Mouse (Mus musculus) thymus, postnatal 4 days (tissue): ENCODE measurements around the gene Nol10.

ENCODE experiments used
- DNase-seq: peaks from one replicate; pipeline ENCODE4 v3.0.0; 2021

Nol10 gene

DNA sequence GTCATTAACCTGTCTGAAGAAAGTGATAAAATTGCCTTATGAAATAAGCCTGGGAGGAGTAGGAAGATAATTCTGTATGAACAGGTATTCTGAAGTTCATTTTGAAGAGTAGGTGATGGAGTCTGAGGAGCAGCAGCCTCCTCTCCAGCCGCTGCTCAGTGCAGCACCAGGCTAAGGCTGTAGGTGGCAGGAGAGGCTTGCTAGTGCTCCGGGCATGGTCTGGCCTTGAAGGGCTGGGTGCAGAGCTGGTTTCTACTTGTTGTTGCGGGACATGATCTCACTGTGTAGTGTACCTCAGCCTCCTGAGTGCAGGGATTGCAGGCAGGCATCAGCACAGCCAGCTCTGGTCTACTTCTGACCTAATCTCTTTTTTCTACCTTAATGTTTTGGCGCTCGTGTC, 18.7 kb downstream of the Nol10 start:
- DNase-seq, result peak; percentile 65

DNA sequence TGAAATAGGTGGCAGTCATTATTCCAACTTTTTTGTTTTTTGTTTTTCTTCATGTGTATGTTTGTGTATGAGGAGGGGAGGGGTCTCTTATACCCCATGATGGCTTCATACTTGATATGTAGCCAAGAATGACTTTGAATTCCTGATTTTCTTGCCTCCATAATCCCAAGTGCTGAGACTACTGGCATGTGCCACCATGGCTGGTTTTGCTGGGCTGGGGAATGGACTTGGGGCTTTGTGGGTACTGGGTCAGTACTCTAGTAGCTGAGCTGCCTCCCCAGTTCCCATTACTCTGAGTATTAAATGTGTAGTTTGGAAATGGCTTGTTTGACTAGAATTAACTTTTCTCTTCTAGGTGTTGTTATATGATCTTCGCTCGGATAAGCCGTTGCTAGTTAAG, 20.9 kb downstream of the Nol10 start:
- DNase-seq, result no peak

DNA sequence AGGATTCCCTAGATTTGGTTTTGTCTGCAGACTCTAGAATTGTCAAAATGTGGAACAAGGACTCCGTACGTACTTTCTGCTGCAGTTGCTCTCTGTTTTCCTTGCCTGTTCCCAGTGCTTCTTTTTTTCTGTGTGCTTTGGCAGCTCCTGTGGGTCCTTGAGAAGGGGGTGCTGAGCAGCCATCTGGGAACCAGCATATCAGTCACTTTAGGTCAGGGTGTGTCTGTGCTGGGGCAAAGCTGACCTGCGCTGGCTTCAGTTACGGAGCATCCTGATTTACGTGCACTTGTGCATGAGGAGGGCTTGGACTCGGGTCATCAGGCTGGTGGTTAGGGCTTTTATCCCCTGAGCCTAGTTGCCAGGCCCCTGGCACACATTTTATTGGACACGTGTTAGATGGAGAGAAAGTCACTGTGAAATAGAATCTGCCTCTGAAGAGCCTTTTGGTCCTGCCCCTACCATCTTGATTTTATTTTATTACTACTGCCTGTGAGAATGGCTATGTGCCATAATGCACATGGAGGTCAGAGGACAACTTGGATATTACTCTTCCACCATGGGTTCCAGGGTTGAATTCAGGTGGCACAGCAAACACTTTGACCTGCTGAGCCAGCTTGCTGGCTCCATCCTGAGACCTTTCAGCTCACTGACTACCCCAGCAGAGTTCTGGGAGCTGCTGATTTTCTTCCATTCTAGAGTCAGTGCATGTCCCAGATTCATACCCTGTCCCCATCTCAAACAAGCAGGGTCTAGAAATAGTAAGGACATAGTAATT, 21.5 kb downstream of the Nol10 start:
- no peak for DNase-seq

DNA sequence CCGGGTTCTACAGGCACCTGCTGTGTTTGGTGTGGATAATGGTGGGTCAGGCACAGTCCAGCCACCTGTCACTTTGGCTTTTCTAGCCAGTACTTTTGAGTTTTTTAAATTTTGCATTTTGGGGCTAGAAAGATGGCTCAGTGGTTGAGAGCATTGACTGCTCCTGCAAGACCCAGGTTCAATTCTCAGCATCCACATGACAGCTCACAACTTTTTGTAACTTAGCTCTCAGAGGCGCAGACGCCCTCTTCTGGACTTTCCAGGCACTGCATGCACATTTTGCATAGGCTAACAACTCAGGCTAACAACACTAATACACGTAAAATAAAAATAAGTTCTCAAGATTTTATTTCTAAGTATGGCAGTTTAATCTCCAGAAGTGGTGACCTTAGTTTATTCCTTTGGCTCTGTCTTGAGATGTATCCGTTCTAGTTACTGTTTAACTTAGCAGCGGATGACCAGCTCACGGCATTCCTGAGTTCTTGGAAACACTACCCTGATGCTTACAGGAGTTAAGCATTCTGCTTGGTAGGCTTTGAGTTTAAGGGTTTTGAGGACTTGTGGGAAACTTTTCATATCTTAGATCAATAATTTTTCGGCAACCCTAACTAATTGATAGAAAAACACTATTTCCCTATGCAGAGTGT, 23.5 kb downstream of the Nol10 start:
- peak; percentile 63 for DNase-seq

DNA sequence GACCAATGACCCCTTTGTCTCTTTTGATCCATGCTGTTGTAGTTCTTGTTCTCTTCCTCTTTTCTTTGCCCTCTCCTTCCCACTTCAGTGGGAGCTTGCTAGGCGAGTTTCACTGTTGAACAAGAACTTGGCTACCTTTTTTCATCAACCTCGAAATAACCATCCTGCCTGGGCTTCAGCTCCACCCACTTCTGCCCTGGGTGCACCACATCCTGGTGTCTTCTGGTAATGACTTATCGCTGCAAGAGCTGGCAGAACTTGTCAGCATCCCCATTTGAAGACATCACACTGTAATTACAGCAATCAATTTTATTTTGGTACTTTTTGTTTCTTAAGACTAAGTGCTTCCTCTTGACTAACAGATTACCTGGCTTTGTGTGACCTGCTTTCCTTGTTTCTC, 24.4 kb downstream of the Nol10 start:
- DNase-seq, result peak; percentile 18

DNA sequence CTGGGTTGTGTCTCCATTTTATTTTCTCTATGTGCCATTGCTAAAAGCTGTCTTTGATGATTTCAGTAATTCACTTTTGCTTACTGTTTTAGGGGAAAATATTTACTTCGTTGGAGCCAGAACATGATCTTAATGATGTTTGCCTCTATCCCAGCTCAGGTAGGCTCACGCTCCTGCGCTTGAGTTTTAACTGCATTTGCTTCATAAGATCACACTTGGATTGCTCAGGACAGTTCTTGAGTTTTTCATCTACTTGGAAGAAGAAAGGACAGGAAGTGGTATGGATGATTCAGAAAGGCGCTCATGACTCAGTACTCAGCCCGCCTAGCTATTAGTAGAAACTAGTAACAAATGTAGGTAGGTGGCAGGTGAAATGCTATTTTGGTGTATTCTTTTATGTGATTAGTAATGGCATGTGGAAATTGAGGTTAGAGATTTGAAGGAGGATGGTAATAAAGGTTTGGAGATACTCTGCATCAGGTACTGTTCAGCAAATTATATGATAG, 25.3 kb downstream of the Nol10 start:
- DNase-seq, result no peak

DNA sequence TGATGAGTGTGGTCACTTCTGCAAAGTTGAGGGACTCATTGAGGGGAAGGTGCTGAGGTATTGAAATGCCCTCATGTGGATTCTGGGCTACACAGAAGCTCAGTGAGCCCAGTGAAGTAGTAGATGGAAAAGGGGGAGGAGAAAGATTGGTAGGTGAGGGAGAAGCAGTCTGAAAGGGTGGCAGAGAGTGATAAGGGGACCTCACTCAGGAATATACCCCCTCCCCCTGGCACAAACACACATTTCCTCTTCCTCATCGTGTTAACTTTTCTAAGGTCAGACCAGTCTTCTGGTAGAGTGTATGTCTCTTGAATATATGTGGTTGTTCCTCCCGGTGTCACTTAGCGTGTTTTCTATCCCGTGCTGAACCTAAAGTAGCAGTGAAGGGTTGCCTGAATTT, 27.0 kb downstream of the Nol10 start:
- no peak for DNase-seq

DNA sequence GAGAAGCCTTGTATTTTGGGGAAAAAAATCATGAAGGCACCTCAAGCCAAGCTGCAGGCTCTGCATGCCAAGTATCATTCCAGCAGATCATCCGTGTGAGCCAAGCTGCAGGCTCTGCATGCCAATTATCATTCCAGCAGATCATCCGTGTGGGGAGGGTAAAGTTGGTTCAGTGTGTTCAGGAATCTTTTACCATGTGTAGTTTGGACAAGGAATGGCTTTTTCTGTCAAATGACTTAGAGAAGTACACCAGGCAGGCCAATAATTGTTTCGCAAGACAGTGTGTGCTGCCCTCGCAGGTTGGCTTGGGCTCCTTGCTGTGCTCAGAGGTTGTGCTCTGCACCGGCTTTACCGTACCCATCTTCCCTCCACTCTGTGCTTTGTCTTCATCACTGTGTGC, 28.3 kb downstream of the Nol10 start:
- DNase-seq, result no peak

DNA sequence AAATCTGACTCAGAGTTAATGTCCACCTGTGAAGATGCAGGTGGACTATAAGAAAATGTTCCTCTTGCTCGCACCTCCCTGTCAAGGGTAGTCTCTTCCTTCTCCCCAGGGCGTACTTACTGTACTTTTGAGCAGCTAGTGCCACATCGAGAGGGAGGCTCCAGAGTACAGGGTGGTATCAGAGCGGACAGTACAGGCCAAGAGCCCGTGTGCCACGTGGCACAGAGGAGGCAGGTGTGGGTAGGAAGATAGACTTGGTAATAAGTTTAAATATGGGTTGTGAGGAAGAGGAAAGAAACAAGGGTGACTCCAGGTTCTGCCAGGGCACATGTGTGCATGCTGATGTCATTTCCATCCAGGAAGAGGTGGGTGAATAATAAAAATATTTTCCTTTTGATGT, 32.7 kb downstream of the Nol10 start:
- no peak for DNase-seq

DNA sequence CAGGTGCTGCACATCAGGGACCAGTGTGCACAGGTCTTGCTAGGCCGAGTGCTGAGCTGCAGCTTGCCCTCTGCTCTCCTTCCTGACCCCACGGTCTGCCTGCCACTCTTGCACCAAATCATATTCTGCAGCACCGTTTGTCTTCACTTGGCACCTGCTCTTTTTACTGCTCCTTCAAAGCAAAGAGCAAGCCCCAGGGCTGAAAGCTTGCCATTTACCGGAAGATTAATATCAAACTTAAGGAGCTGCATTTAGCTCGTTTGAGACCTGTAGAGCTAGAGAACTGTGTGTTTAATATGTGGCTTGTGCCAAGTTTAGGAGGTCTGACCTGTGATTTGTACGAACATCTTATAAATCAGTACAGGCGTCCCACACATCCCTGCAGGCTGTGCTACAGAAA, 34.5 kb downstream of the Nol10 start:
- DNase-seq, result no peak

DNA sequence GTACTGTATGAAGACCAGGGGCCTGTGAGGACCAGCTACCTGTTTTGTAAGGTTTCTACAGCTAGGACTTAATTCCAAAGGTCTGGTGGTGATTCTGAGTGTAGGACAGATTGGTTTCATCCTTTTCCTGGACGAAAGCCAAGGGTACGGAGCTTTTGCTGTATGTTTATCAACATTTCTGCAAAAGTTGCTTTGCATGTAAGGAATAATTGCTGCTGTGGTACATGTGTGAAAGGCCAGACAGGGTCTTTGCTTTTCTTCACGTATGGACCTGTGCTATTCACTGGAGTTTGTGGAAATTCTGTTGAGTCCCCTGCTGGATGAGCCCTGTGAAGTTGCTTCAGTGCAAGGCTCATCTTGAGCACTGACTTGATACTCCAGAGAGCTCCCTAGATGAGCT, 38.6 kb downstream of the Nol10 start:
- no peak for DNase-seq

DNA sequence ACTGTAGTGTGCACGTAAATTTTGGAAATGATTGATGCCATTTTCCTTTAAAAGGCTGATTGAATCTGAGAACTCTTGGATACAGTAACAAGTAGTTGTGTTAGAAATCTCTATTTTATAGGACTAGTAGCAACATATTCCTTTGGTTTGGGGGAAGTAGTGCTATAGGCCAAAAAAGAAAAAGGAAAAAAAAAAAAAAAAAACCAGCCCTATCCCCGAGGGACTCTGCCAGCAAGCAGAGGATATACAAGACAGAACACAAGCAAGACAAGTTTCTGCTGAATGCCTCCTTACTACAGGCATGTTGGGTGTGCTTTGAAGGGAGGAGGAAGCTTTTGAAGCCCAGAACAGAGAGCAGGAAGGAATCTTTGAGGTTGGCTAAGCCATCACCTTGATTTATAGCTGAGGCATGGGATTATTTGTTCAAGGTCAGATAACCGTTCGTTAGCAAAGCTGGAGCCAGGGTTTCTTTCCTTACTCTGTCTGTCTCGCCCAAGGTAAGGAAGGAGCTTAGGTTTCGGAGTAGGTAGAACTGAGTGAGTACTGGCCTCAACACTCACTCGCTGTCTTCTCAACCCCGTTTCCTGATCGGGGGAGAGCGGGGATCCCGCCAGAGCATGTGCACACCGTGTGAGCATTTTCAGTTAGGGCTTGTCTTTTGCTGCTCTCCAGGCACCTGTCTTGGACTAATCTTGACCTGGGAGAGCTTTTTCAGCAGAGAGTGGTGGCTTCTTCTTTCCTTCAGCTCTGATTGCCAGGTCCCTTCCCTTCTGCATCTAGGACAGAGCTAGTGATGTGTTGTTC, 39.3 kb downstream of the Nol10 start:
- DNase-seq, result no peak

DNA sequence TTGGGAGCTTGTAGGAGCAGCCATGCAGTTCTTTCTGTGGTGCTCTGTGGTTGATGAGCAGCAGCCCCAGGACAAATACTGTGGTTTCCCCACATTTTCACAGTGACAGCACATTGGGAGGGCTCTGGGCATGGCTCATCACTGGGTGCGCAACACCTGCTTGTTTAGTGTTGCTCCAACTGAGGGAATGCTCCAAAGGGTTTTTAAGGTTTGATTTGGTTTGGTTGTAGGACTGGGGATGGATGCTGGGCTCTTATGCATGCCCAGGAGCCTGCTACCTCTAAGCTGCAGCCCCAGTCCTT, 39.8 kb downstream of the Nol10 start:
- DNase-seq, result no peak

DNA sequence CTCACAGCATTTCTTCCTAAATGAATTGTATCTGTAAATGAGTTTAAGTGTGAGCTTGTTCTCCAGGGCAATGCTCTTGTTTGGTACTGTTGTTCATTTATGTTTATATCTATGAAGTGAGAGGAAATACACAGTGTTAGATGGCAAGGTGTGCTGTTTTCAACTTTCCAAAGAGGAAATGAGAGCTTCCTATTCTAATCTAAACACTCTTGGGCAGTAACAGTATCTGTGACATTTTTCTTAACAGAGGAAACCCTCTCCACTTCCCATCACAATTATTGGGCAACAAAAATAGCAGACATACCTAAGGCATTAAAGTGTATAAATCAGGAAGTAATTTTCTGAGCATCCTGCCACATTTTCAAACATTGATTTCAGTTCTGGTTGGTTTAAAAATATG, 41.8 kb downstream of the Nol10 start:
- DNase-seq, result no peak

DNA sequence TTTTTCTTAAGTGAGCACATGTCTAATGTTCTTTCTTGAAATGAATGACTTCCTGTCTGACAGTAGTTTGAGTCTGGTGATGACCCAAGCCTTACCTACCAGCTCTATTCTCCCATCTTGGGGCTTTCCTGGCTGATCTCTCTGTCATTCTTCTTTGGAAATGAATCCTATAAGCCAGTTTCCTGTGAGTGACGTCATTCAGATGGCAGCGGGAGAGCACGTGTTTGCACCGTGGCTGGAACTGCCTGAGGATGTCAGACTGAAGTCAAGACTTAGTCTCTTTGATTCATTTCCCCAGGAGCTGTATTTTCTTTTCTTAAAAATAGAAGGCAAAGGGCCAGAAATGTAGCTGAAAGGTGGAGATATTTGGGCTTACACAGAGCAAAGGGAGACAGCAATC, 42.3 kb downstream of the Nol10 start:
- DNase-seq, result no peak

DNA sequence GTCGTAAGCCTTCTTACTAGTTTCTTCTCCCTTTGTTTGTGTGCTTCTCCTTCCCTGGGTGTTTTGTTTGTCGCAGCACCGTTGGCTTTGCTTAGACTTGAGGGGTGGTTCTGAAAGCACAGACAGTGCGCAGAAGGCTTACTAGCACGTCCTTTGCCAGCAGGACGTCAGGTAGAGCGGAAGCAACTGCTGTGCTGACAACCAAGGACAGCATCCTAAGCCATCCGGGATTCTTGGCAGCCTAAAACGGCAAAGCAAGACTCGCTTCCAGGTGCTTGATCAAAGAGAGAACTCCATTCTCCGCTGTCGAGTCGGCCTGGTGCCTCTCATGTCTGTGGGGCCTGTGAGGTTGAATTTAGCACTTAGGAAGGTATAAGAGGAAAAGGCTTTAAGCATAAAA, 44.9 kb downstream of the Nol10 start:
- no peak for DNase-seq

DNA sequence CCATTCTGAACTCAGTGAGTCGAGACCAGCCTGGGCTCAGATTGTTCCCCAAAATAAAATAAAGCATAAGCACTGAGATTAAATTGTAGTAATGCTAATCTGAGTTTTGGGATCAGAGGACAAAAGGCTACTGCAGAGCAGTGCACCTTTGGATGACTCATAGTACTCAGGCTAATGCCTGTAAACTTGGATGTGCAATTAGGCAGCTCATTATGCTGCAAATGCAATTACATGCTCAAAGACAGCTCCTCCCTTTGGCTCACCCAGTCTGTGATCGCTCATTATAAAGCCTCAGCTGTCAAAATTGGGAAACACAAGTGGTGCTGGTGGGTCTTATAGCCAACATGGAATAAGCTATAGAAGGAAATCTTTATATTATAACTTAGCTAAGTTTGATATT, 48.9 kb downstream of the Nol10 start:
- no peak for DNase-seq

DNA sequence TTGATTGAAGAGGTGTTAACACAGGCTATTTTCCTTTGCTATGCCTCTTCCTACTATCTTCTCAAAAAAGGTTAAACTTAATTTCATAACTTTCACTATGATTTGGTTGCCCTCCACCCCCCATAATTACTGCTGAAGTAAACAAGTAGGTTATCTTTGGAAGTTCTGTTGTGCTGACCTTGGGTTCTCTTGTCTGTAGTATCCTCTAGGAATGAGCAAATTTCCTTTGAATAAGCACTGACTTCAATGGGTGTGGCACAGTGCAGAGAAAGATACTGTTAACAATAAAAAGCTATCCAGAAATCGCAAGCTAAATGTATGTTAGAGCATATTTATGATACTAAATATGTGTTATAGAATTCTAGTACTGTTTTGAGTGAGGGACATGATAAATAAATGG, 53.2 kb downstream of the Nol10 start:
- DNase-seq, result no peak

DNA sequence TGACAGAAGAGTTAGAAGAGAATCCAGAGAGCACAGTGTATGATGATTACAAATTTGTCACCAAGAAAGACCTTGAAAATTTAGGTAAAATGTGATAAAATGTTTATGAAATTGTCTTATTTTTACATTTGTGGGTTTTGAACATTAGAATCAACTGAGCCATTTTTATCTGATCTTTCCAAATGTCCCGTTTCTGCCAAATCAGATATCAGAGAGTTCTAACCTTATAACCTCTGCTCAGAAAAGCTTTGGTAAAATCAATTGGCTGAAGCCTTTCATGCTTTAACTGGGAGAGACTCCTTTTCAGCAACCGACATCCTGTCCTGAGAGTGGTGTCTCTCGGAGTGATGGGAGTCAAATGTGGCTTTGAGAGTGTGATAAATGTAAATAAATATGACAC, 53.9 kb downstream of the Nol10 start:
- DNase-seq, result no peak

DNA sequence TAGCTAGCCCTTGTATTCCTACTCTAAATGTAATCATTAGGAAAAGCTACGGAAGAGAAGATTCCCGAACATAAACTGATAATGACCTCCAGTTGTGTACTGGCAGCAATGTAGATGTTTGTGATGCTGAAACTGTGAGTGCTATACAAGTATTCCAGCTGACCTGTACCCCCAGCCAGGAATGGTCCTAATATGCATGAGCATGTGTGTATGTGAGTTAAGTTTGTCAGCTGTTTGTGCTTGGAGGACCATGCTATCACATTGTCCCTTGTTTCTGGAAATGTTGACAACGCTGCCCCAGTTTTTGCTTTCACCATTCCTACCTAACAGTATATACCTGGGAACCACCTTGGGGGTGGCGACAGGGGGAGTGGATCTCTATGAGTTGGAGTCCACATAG, 55.7 kb downstream of the Nol10 start:
- DNase-seq, result no peak

DNA sequence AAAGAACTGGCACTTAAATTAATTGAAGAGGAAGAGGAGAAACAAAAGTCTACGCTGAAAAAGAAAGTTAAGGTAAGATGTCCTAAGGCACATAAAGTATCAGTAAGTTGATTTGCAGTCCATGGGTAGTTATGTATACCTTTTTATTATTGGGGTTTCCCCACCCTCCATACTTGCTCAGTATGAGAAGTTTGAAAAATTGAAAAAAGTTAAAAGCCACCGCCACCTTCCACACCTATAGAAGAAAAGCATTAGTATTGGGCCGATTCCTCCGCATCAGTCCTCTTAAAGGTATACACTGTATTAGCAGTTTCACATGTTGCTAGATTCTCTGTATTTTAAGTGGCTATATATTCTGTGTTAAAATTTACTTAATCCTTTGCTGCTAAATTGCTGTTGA, 58.6 kb downstream of the Nol10 start:
- DNase-seq, result no peak

DNA sequence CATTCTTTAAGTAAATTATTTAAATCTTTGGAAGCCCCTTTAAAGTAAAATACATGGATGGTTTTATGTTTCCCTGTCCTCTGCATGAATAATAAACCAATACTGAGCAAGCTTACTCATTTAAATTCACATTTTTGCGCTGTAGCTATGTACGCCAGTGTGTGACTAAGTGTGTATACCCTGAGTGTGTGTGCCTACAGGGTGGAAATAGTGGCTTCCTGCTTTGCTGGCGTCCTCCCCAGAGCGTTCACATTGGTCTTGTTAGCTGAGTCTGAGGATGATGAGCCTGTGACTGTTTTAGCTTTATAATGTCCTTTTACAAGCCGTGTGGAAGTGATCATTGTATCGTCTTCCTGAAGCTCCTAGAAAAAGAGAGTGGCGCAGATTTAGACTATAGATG, 60.1 kb downstream of the Nol10 start:
- no peak for DNase-seq

DNA sequence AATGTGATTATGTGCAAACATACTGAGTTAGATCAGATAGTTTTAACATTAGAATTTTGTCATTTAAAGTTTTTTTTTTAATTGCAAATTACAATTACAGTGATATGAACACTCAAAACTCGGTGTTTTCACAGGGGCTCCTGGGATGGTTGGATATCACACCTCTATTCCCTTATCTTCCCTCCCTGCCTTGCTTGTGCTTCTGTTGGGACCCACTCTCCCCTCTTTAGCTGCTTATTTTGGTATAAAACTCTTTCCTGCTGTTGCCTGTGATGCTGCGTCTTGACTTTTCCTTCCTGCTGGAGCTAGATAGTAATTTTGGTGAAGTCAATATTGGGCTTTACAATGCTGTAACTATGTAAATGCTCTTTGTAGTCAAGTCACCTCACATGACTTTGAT, 63.0 kb downstream of the Nol10 start:
- no peak for DNase-seq
